Comparison of ENCODE assay signal across 8 mouse cellular contexts in the genomic region with DNA sequence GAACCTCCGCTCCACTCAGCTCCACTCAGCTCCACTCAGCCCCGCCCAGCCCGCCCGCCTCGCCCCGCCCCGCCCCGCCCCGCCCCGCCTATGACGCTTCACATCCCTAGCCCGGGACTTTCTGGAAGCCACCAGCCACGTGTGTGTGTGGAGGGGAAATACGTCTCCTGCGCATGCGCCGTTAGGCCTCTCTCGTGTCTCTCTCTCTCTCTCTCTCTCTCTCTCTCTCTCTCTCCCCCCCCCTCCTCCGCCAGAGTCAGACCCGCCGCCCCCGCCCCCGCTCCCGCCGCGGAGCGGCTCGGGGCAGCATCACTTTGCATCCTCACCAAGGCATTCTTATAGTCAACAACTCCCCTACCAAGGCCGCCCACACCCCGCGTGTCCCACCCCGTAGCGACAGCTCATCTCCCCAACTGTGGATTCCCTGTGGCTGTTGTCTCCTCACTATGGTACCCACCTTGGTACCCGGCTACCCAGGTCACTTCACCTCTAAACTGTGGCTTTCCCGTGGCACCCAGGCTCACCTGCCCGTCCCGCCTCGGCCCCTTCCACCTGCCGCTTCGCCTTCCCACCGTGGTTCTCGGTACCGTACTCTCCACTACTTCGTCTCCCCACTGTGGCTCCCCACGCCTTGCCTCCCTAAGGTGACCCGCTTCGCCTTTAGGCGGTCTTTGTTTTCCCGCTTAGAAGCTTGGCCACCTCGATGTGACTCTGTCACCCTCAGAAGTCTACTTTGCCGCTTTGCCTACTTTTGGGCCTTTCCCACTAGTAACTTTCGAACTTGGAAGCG. TPM values are rescaled to one million over a fixed set of nuclear protein-coding genes. Genes with fewer than 3 reads are reported as not detected.
DNase-seq lines count a peak whose midpoint lies in the region; ATAC-seq and TF ChIP-seq lines count a peak whose summit lies in the region.

No protein-coding gene starts in this region.

- H3K9me3 ChIP-seq in heart, embryonic 12.5 days (replicated peaks) = peaks cover 3% of the 10 kb centered on the region; the same call in 1 of the 2 replicates
- no peaks in the 10 kb centered on the region for H3K9me3 ChIP-seq in kidney, embryonic 15.5 days (replicated peaks)
- H3K9me3 ChIP-seq in limb, embryonic 15.5 days = no peaks in the 10 kb centered on the region
- no peaks in the 10 kb centered on the region; the same call in 1 of the 2 replicates for H3K9me3 ChIP-seq in midbrain, embryonic 16.5 days (replicated peaks; ENCODE audit: control insufficient read depth, low read length, poor library complexity, severe bottlenecking)

- peak overlapping the region; percentile 64 for H3K4me2 ChIP-seq in heart, embryonic 12.5 days
- H3K4me2 ChIP-seq in kidney, embryonic 15.5 days = peak overlapping the region; percentile 58
- H3K4me2 ChIP-seq in limb, embryonic 15.5 days = peak overlapping the region; percentile 42
- peak overlapping the region; percentile 45 for H3K4me2 ChIP-seq in midbrain, embryonic 16.5 days (ENCODE audit: low read length)

- peak overlapping the region; percentile 43; the same call in 1 of the 2 replicates for H3K9ac ChIP-seq in heart, embryonic 12.5 days
- H3K9ac ChIP-seq in kidney, embryonic 15.5 days = no peak overlapping the region
- H3K9ac ChIP-seq in limb, embryonic 15.5 days = no peak overlapping the region
- H3K9ac ChIP-seq in midbrain, embryonic 16.5 days (ENCODE audit: low read depth, low read length) = peak overlapping the region; percentile 25; the same call in 1 of the 2 replicates

- no peak overlapping the region for H3K27ac ChIP-seq in heart, embryonic 12.5 days (ENCODE audit: poor library complexity, severe bottlenecking)
- no peak overlapping the region for H3K27ac ChIP-seq in kidney, embryonic 15.5 days
- no peak overlapping the region for H3K27ac ChIP-seq in limb, embryonic 15.5 days
- no peak overlapping the region for H3K27ac ChIP-seq in midbrain, embryonic 16.5 days (ENCODE audit: low read length)

- WGBS in heart, embryonic 12.5 days = 41% methylated on average over 43 of the region's 53 CpGs
- 68% methylated on average over 31 of the region's 53 CpGs for WGBS in kidney, embryonic 15.5 days
- 53% methylated on average over 42 of the region's 53 CpGs for WGBS in limb, embryonic 15.5 days
- 70% methylated on average over 27 of the region's 53 CpGs for WGBS in midbrain, embryonic 16.5 days

- no peaks in the 10 kb centered on the region for H3K36me3 ChIP-seq in heart, embryonic 12.5 days
- no peaks in the 10 kb centered on the region for H3K36me3 ChIP-seq in kidney, embryonic 15.5 days
- no peaks in the 10 kb centered on the region for H3K36me3 ChIP-seq in limb, embryonic 15.5 days
- no peaks in the 10 kb centered on the region for H3K36me3 ChIP-seq in midbrain, embryonic 16.5 days (ENCODE audit: control insufficient read depth, insufficient read depth, low read length)

- ATAC-seq in erythroblast, adult 5-6 weeks (replicated peaks; ENCODE audit: low FRiP score, poor library complexity, severe bottlenecking) = peak; percentile 75
- ATAC-seq in heart, embryonic 12.5 days (ENCODE audit: insufficient number of reproducible peaks, low FRiP score) = peak; percentile 88
- ATAC-seq in kidney, embryonic 15.5 days (replicated peaks; ENCODE audit: low FRiP score) = peak; percentile 94
- peak; percentile 79 for ATAC-seq in limb, embryonic 15.5 days (ENCODE audit: insufficient number of reproducible peaks, low FRiP score, low TSS enrichment, low read depth)
- peak; percentile 94 for ATAC-seq in midbrain, embryonic 16.5 days

- 0 out of 2 replicates have a peak, but pooled peaks cover 3% of the 10 kb centered on the region for H3K27me3 ChIP-seq in heart, embryonic 12.5 days (replicated peaks)
- H3K27me3 ChIP-seq in kidney, embryonic 15.5 days = peaks cover 19% of the 10 kb centered on the region
- peaks cover 10% of the 10 kb centered on the region; the same call in 1 of the 2 replicates for H3K27me3 ChIP-seq in limb, embryonic 15.5 days
- H3K27me3 ChIP-seq in midbrain, embryonic 16.5 days (ENCODE audit: control insufficient read depth, insufficient read depth, low read depth, low read length) = no peaks in the 10 kb centered on the region

- no peak for TF ChIP-seq CTCF in brain, embryonic 14.5 days (IDR thresholded peaks at IDR 0.05; ENCODE audit: borderline replicate concordance, extremely low read depth, insufficient read depth, insufficient read length)

- H3K4me1 ChIP-seq in heart, embryonic 12.5 days (replicated peaks) = no peaks in the 10 kb centered on the region
- no peaks in the 10 kb centered on the region for H3K4me1 ChIP-seq in kidney, embryonic 15.5 days
- no peaks in the 10 kb centered on the region for H3K4me1 ChIP-seq in limb, embryonic 15.5 days
- no peaks in the 10 kb centered on the region for H3K4me1 ChIP-seq in midbrain, embryonic 16.5 days (ENCODE audit: control insufficient read depth, insufficient read depth, low read length)

- TF ChIP-seq POLR2A in brain, embryonic 14.5 days (IDR thresholded peaks at IDR 0.05; ENCODE audit: borderline replicate concordance, extremely low read depth, insufficient read depth, insufficient read length, poor library complexity, severe bottlenecking) = no peak

- DNase-seq in 3T3-L1 (ENCODE audit: low read depth, low spot score) = peak; percentile 5
- DNase-seq in brain, embryonic 14.5 days (ENCODE audit: low read depth) = peak; percentile 89
- DNase-seq in spleen, postnatal 10 days (ENCODE audit: low spot score in 2 of 2) = peak; percentile 7 to 67

- H3K4me3 ChIP-seq in heart, embryonic 12.5 days = peak overlapping the region; percentile 44
- H3K4me3 ChIP-seq in kidney, embryonic 15.5 days (replicated peaks) = peak overlapping the region; percentile 37
- peak overlapping the region; percentile 32 for H3K4me3 ChIP-seq in limb, embryonic 15.5 days
- peak overlapping the region; percentile 35 for H3K4me3 ChIP-seq in midbrain, embryonic 16.5 days (ENCODE audit: low read depth, low read length)

RNA-seq across cellular contexts. Expression of a gene that starts 1.1 kb away (rescaled TPM):
- polyA plus RNA-seq in brain, embryonic 14.5 days (2012; rRNA removed) = 0.15 and 0.22 TPM in 2 replicates
- total RNA-seq in erythroblast, adult 5-6 weeks (2015; ENCODE audit: low replicate concordance) = 1.0 TPM in 1 of 2 replicates, not detected in the other
- total RNA-seq in erythroblast, adult 5-6 weeks (2017; ENCODE audit: low replicate concordance) = not detected in 2 replicates
- polyA plus RNA-seq in heart, embryonic 12.5 days (2016; fragmentation: Nextera tagmentation; extraction: Ambion mirVana) = 0.57 and 0.74 TPM in 2 replicates
- polyA plus RNA-seq in kidney, embryonic 15.5 days (2015; fragmentation: Nextera tagmentation; extraction: Ambion mirVana) = 0.31 and 0.65 TPM in 2 replicates
- polyA plus RNA-seq in limb, embryonic 15.5 days (2015; fragmentation: Nextera tagmentation; extraction: Ambion mirVana) = 0.55 and 0.73 TPM in 2 replicates
- 0.28 and 0.44 TPM in 2 replicates for polyA plus RNA-seq in midbrain, embryonic 16.5 days (2015; fragmentation: Nextera tagmentation; extraction: Ambion mirVana)

RNA-seq across cellular contexts. Expression of a gene that starts 45.5 kb away (rescaled TPM):
- 1.3 and 4.5 TPM in 2 replicates for polyA plus RNA-seq in brain, embryonic 14.5 days (2012; rRNA removed)
- 0.19 and 1.3 TPM in 2 replicates for total RNA-seq in erythroblast, adult 5-6 weeks (2015; ENCODE audit: low replicate concordance)
- 0.56 and 0.68 TPM in 2 replicates for total RNA-seq in erythroblast, adult 5-6 weeks (2017; ENCODE audit: low replicate concordance)
- polyA plus RNA-seq in heart, embryonic 12.5 days (2016; fragmentation: Nextera tagmentation; extraction: Ambion mirVana) = 9.2 and 10.5 TPM in 2 replicates
- 5.8 and 6.4 TPM in 2 replicates for polyA plus RNA-seq in kidney, embryonic 15.5 days (2015; fragmentation: Nextera tagmentation; extraction: Ambion mirVana)
- polyA plus RNA-seq in limb, embryonic 15.5 days (2015; fragmentation: Nextera tagmentation; extraction: Ambion mirVana) = 6.2 and 6.5 TPM in 2 replicates
- polyA plus RNA-seq in midbrain, embryonic 16.5 days (2015; fragmentation: Nextera tagmentation; extraction: Ambion mirVana) = 12.3 and 13.0 TPM in 2 replicates

Comparison
In these comparisons a context has a peak if more than half of its experiments do, and no peak if none do; other contexts are left out.
1. DNase-seq: peak in every context shown above with its lines; median percentile 89 in brain, embryonic 14.5 days; 37 in spleen, postnatal 10 days; 5 in 3T3-L1.
2. H3K9ac ChIP-seq: peak in heart, embryonic 12.5 days (single experiment) and midbrain, embryonic 16.5 days (single experiment); none in kidney, embryonic 15.5 days (single experiment) and limb, embryonic 15.5 days (single experiment).
3. Peak in every context shown above with its lines, with median percentiles within 50 percentile points of each other: ATAC-seq, H3K4me2 ChIP-seq and H3K4me3 ChIP-seq.